Mouse (Mus musculus) heart, embryonic 14.5 days (tissue): ENCODE results near the gene Rab35. TPM values are rescaled to one million over a fixed set of nuclear protein-coding genes. Genes with fewer than 3 reads are reported as not detected.

Experiments used
- ATAC-seq: fragments of 200-750 bp; cut with Nextera tagmentation; 2 replicates; pipeline ENCODE4 v1.8.0; 2017; ENCODE audit warnings: low read depth, moderate TSS enrichment; ENCODE audit not compliant: insufficient number of reproducible peaks, insufficient read depth, low FRiP score
- H3K27ac ChIP-seq, 2 experiments: fragments of 200-500 bp in 1 of 2; fragments of 300-500 bp in 1 of 2; sonication (generic) in 1 of 2; replicated peaks in 1 of 2; 2 replicates each; pipeline ENCODE4 v1.5.1; 2012 to 2014; ENCODE audit warnings: low read depth in 2 of 2, low read length in 2 of 2, control low read depth in 1 of 2, mild to moderate bottlenecking in 1 of 2, mixed read lengths in 1 of 2; ENCODE audit not compliant: control insufficient read depth in 1 of 2, insufficient read depth in 1 of 2
- H3K27me3 ChIP-seq: fragments of 300-500 bp; sonication (generic); 2 replicates; pipeline ENCODE4 v1.6.1; 2014; ENCODE audit warnings: mild to moderate bottlenecking, low read length, control low read depth; ENCODE audit not compliant: control insufficient read depth, insufficient read depth
- H3K36me3 ChIP-seq: fragments of 300-500 bp; sonication (generic); 2 replicates; pipeline ENCODE4 v1.6.1; 2014; ENCODE audit warnings: mild to moderate bottlenecking, control low read depth, low read length, mixed read lengths; ENCODE audit not compliant: control insufficient read depth, insufficient read depth
- H3K4me1 ChIP-seq, 2 experiments: fragments of 200-500 bp in 1 of 2; fragments of 300-500 bp in 1 of 2; sonication (generic) in 1 of 2; 2 replicates each; pipeline ENCODE4 v1.6.1; 2012 to 2014; ENCODE audit warnings: low read length in 2 of 2, control low read depth in 1 of 2, mixed read lengths in 1 of 2; ENCODE audit not compliant: control insufficient read depth in 2 of 2, insufficient read depth in 2 of 2
- H3K4me2 ChIP-seq: fragments of 300-500 bp; sonication (generic); 2 replicates; pipeline ENCODE4 v1.6.1; 2014; ENCODE audit warnings: mild to moderate bottlenecking, low read length
- H3K4me3 ChIP-seq, 2 experiments: fragments of 200-500 bp in 1 of 2; fragments of 300-500 bp in 1 of 2; sonication (generic) in 1 of 2; 2 replicates each; pipeline ENCODE4 v1.5.1; 2012 to 2014; ENCODE audit warnings: low read length in 2 of 2, mild to moderate bottlenecking in 2 of 2, control low read depth in 1 of 2, low read depth in 1 of 2, moderate library complexity in 1 of 2; ENCODE audit not compliant: control insufficient read depth in 1 of 2, insufficient read depth in 1 of 2
- H3K9ac ChIP-seq: fragments of 300-500 bp; sonication (generic); 2 replicates; pipeline ENCODE4 v1.6.1; 2014; ENCODE audit warnings: mild to moderate bottlenecking, low read length
- H3K9me3 ChIP-seq: fragments of 300-500 bp; sonication (generic); 2 replicates; pipeline ENCODE4 v1.6.1; 2016; ENCODE audit warnings: low read length, control low read depth; ENCODE audit not compliant: control insufficient read depth
- WGBS: fragments of 180-500 bp; shearing (Covaris S2); extraction: QIAGEN DNeasy Blood & Tissue Kit; methylation state at CpG from one replicate; pipeline ENCODE4 v1.1.7; 2014; 5-methylcytosine and 5-hydroxymethylcytosine counted together
- polyA plus RNA-seq: library from polyadenylated mRNA; unstranded; fragments of >200 nt; fragmentation: Nextera tagmentation; extraction: Ambion mirVana; gene quantifications from 2 replicates; pipeline ENCODE4 v1.2.1, GENCODE M21; 2014

Rab35 gene
- polyA plus RNA-seq, 1 experiment from 2014 or later, result 20.1 TPM

DNA sequence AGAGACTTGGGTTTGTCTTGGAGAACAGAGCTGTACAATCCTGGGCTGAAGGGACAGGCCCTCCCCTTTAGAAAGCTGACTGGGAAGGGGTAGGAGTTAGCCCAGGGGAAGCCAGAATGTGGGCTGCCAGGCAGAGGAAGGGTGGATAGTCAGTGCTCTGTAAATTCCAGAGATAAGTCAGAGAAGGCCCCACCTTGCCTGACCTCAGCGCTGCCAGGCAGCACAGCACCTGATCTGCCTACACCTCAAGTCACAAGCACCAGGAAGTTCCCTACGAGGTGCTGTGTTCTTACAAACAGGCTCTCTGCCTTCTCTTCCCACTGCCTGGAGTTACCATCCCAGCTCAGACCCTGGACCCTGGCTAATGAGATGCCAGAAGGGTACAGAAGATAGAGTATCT lies 38.7 kb downstream of the Rab35 start:
- H3K9ac ChIP-seq, result no peak overlapping the region

DNA sequence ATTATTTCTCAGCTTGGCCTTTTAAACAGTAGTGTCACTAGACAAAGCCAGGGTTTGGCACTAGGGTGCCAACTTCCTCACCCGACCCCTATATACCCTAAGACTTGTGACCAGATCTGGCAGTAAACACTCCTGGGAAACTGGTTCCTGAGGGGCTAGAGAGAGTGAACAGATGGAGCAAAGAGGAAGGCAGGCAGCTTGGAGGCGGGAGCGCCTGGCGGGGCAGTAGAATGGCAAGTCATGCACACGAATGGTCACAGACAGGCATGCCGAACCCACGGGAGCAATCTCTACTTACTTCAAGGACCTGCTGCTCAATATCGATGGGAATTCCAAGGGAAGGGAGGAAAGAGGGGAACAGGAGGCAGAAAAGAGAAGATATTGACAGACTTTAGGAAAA lies 40.1 kb downstream of the Rab35 start:
- Histone ChIP-seq H3K9ac (no peak overlapping the region), H3K27me3 (no peaks in the 10 kb centered on the region), H3K9me3 (no peaks in the 10 kb centered on the region), H3K27ac (no peak overlapping the region), H3K4me1 (no peaks in the 10 kb centered on the region; a peak in 1 of 4 replicates), H3K4me3 (no peak overlapping the region), H3K4me2 (no peak overlapping the region), H3K36me3 (no peaks in the 10 kb centered on the region)
- 80% methylated on average over 8 of the region's 8 CpGs for WGBS
- ATAC-seq, result no peak

More for the DNA sequence above, 38.7 kb downstream of the Rab35 start:
- Histone ChIP-seq H3K4me1 (no peaks in the 10 kb centered on the region; a peak in 1 of 4 replicates), H3K27me3 (no peaks in the 10 kb centered on the region), H3K4me3 (no peak overlapping the region), H3K27ac (no peak overlapping the region), H3K4me2 (no peak overlapping the region), H3K9me3 (no peaks in the 10 kb centered on the region), H3K36me3 (no peaks in the 10 kb centered on the region)
- 32% methylated on average over 2 of the region's 2 CpGs for WGBS
- no peak for ATAC-seq

DNA sequence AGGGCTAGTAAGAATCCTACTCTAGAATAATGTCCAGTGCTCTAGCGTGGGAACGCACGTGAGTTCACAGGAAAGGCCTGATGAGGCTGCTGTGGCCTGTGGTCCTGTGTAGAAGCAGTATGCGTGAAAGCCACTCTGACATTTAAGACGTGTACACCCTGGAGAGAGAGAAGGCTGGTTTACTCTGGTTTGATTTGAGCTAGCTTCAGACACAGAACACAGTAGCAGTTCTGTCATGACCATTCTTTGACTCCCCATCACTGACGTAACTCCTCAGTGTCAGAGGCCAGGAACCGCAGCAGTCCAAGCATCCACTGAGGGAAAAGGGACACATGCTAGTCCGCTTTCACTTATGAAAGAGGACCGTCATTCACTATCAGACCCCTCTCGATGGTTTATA lies 53.4 kb downstream of the Rab35 start:
- H3K27me3 ChIP-seq, result no peaks in the 10 kb centered on the region
- no peak overlapping the region for H3K27ac ChIP-seq
- no peak overlapping the region for H3K9ac ChIP-seq
- no peak overlapping the region for H3K4me2 ChIP-seq
- H3K36me3 ChIP-seq, result no peaks in the 10 kb centered on the region
- no peak for ATAC-seq
- no peak overlapping the region for H3K4me3 ChIP-seq
- WGBS, result 87% methylated on average over 10 of the region's 10 CpGs
- no peaks in the 10 kb centered on the region for H3K9me3 ChIP-seq
- H3K4me1 ChIP-seq, result no peaks in the 10 kb centered on the region

DNA sequence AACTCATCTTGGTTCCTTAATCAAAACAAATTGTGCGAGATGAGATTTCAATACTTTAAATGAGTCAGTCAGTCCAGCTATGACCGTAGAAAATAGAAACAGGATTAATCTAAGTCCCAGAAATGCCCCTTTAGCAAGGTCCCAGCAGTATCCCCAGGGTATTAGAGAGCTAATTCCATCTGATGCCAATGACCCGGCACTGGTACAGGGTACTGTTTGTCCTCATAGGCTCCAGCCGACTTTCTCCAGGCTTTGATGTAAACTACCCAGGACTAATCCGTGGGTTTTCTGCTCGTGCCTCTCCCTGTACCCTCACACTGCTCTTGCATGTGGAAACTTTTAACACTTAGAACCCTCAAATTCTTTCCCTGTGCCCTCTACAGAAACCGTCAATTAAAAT lies 55.0 kb downstream of the Rab35 start:
- no peaks in the 10 kb centered on the region for H3K27me3 ChIP-seq
- H3K27ac ChIP-seq, result no peak overlapping the region
- H3K36me3 ChIP-seq, result no peaks in the 10 kb centered on the region
- no peaks in the 10 kb centered on the region for H3K4me1 ChIP-seq
- H3K4me2 ChIP-seq, result no peak overlapping the region
- no peak overlapping the region for H3K4me3 ChIP-seq
- ATAC-seq, result no peak
- WGBS, result 61% methylated on average over 7 of the region's 7 CpGs
- no peak overlapping the region for H3K9ac ChIP-seq
- no peaks in the 10 kb centered on the region for H3K9me3 ChIP-seq

DNA sequence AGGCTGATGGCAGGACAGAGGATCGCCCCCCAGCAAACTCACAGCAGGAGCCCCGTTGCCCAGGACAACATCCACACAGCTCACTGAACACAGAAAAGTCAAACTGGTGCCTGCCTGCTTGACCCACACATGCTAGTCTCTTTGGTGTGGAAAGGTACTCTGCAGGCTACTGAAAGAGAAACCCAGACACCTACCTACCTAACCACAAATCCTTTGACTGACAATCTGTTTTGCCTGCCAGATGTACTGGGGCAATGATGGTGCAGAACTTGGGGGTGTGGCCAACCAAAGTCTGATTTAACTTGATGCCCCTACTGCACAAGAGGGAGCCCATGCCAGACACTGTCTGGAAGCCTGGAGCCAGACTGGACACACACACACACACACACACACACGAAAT lies 61.6 kb downstream of the Rab35 start:
- 51% methylated on average over 3 of the region's 3 CpGs for WGBS
- no peak for ATAC-seq

DNA sequence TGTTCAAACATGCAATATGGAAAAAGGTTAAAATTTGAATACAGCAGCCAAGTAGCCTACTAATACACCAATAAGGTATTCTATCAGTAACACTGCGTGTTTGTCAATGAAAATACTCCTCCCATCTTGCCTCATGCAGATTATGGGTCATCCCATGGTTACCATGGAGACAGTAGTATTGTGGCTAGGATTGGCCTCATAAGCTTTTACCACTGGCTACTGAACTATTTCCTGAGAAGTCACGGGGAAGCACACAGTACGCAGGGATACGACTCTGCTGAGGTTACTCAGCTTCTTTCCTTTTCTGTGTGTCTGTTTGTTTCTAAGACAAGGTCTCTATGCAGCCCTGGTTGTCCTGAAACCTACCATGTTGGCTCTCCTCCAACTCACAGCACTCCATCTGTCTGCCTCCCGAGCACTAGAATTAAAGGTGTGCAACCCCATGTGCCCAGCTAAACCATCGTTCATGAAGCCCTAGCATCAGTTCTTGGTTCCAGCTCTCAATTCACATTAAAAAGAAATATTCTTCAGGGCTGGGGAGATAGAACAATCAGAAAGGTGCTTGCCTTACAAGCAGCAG lies 63.6 kb downstream of the Rab35 start:
- H3K36me3 ChIP-seq, result no peaks in the 10 kb centered on the region
- ATAC-seq, result no peak
- no peaks in the 10 kb centered on the region; the same call in 1 of the 2 replicates for H3K27me3 ChIP-seq
- no peak overlapping the region for H3K27ac ChIP-seq
- no peaks in the 10 kb centered on the region for H3K9me3 ChIP-seq
- H3K4me3 ChIP-seq, result no peak overlapping the region
- no peak overlapping the region for H3K9ac ChIP-seq
- 80% methylated on average over 6 of the region's 6 CpGs for WGBS
- no peak overlapping the region for H3K4me2 ChIP-seq
- H3K4me1 ChIP-seq, result no peaks in the 10 kb centered on the region

More for the DNA sequence above, 61.6 kb downstream of the Rab35 start:
- Histone ChIP-seq H3K27me3 (no peaks in the 10 kb centered on the region; the same call in 1 of the 2 replicates), H3K4me3 (no peak overlapping the region), H3K9me3 (no peaks in the 10 kb centered on the region), H3K4me2 (no peak overlapping the region), H3K27ac (no peak overlapping the region), H3K9ac (no peak overlapping the region), H3K4me1 (no peaks in the 10 kb centered on the region), H3K36me3 (no peaks in the 10 kb centered on the region)

DNA sequence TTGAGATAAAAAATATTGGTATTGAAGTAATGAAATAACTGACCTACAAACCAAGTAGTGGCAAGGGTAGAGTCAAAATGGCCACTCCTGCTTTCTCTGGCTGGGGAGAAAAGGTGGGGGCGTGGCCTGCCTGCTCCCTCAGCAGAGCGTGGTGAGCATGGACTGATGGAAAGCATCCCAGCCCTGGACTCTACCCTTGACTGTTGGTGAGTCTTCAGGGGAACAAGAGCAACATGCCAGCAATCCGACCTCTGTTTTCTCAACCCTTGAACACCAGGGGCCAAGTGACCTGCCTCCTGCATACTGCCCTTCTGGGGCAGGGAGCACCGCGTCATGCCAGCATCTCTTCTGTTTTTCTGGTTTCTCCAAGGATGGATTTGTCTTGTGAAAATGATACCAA lies 65.1 kb downstream of the Rab35 start:
- no peaks in the 10 kb centered on the region for H3K4me1 ChIP-seq
- ATAC-seq, result no peak
- no peak overlapping the region for H3K9ac ChIP-seq
- no peaks in the 10 kb centered on the region; the same call in 1 of the 2 replicates for H3K27me3 ChIP-seq
- no peak overlapping the region for H3K4me3 ChIP-seq
- H3K27ac ChIP-seq, result no peak overlapping the region
- H3K4me2 ChIP-seq, result no peak overlapping the region
- WGBS, result 78% methylated on average over 5 of the region's 5 CpGs
- no peaks in the 10 kb centered on the region for H3K9me3 ChIP-seq
- no peaks in the 10 kb centered on the region for H3K36me3 ChIP-seq
